Mouse (Mus musculus) liver, embryonic 14.5 days (tissue): ENCODE measurements around the gene Dhrs11. TPM values are rescaled to one million over a fixed set of nuclear protein-coding genes. Genes with fewer than 3 reads are reported as not detected.

Experiments used
- ATAC-seq: fragments of 200-750 bp; cut with Nextera tagmentation; 2 replicates; pipeline ENCODE4 v1.8.0; 2017; ENCODE audit warnings: moderate number of reproducible peaks, mild to moderate bottlenecking, moderate library complexity; ENCODE audit not compliant: insufficient read depth
- DNase-seq, 3 experiments: peaks; one replicate each; pipeline ENCODE4 v3.0.0-alpha.2; 2012 to 2013; ENCODE audit warnings: low read depth in 3 of 3, low spot score in 3 of 3
- H3K27ac ChIP-seq: fragments of 300-500 bp; sonication (generic); 2 replicates; pipeline ENCODE4 v1.5.1; 2014; ENCODE audit warnings: moderate library complexity, mild to moderate bottlenecking, control low read depth, inconsistent platforms
- H3K27me3 ChIP-seq: fragments of 300-500 bp; sonication (generic); 2 replicates; pipeline ENCODE4 v1.6.1; 2014; ENCODE audit warnings: mild to moderate bottlenecking, low read length, moderate library complexity; ENCODE audit not compliant: control insufficient read depth, insufficient read depth
- H3K36me3 ChIP-seq: fragments of 300-500 bp; sonication (generic); replicated peaks from 2 replicates; pipeline ENCODE4 v1.6.1; 2014; ENCODE audit warnings: low read depth; ENCODE audit not compliant: control insufficient read depth, insufficient read depth
- H3K4me1 ChIP-seq, 2 experiments: fragments of 200-500 bp in 1 of 2; fragments of 300-500 bp in 1 of 2; sonication (generic) in 1 of 2; replicated peaks; 2 replicates each; pipeline ENCODE4 v1.6.1; 2012 to 2014; ENCODE audit warnings: antibody characterized with exemption in 1 of 2, inconsistent platforms in 1 of 2, low read length in 1 of 2; ENCODE audit not compliant: control insufficient read depth in 2 of 2, insufficient read depth in 2 of 2
- H3K4me2 ChIP-seq: fragments of 300-500 bp; sonication (generic); 2 replicates; pipeline ENCODE4 v1.6.1; 2014; ENCODE audit warnings: low read depth, mild to moderate bottlenecking, control low read depth, moderate library complexity
- H3K4me3 ChIP-seq, 2 experiments: fragments of 200-500 bp in 1 of 2; fragments of 300-500 bp in 1 of 2; sonication (generic) in 1 of 2; 2 replicates each; pipeline ENCODE4 v1.5.1; 2012 to 2014; ENCODE audit warnings: low read depth in 2 of 2, low read length in 2 of 2, mild to moderate bottlenecking in 2 of 2, control low read depth in 1 of 2, inconsistent platforms in 1 of 2, moderate library complexity in 1 of 2; ENCODE audit not compliant: insufficient read depth in 1 of 2
- H3K9ac ChIP-seq: fragments of 300-500 bp; sonication (generic); replicated peaks from 2 replicates; pipeline ENCODE4 v1.6.1; 2014; ENCODE audit warnings: mild to moderate bottlenecking, control low read depth, moderate library complexity
- H3K9me3 ChIP-seq: fragments of 300-500 bp; sonication (generic); 2 replicates; pipeline ENCODE4 v1.6.1; 2016; ENCODE audit warnings: low read length, mixed read lengths; ENCODE audit not compliant: control insufficient read depth
- CTCF ChIP-seq: IDR thresholded peaks from 2 replicates; pipeline ENCODE4 v1.5.1; 2016; ENCODE audit warnings: antibody characterized with exemption, low read depth, control low read depth
- EP300 ChIP-seq: IDR thresholded peaks from 2 replicates; pipeline ENCODE4 v1.6.1; 2016; ENCODE audit warnings: antibody characterized with exemption, low read depth
- WGBS: fragments of 180-500 bp; shearing (Covaris S2); extraction: QIAGEN DNeasy Blood & Tissue Kit; methylation state at CpG from one replicate; pipeline ENCODE4 v1.1.7; 2014; ENCODE audit not compliant: insufficient replicate concordance; 5-methylcytosine and 5-hydroxymethylcytosine counted together
- polyA plus RNA-seq, 2 experiments: library from polyadenylated mRNA; depleted of rRNA in 1 of 2; stranded (reverse) in 1 of 2; unstranded in 1 of 2; fragments of >200 nt; fragmentation: Nextera tagmentation in 1 of 2; extraction: Ambion mirVana in 1 of 2; gene quantifications; 2 replicates each; pipeline versions ENCODE4 v1.2.1 to v1.2.3; 2012 to 2014

The Dhrs11 gene
- polyA plus RNA-seq, 2 experiments = 201 to 211 TPM

DNA sequence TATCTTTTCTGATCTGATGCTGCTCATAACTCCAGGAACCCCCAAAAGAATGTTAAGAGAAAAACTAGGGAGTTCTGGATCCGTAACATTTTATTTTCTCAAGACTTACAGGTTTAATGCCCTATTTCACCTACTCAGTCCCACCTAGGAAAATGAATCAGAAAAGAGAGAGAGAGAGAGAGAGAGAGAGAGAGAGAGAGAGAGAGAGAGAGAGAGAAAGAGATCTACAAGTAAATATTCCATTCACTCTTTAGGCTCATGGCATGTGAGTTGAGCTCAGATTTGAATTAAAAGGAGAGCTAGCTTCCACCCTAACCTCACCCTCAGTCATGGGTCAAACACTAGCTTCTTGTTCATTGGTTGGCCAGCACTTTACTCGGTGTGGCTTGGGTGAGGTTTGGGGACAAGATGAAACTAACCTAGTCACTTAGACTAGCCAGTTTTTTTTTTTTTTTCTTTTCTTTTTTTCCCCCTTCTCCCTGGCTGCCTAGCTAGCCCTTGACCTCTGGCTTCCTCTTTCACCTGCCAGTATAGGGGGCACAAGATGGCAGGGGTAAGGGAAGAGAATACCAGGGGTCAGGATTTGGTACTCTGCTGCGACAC is 792 bp downstream of the Dhrs11 start:
- H3K27ac ChIP-seq = peak overlapping the region; percentile 99
- no peak for ATAC-seq

DNA sequence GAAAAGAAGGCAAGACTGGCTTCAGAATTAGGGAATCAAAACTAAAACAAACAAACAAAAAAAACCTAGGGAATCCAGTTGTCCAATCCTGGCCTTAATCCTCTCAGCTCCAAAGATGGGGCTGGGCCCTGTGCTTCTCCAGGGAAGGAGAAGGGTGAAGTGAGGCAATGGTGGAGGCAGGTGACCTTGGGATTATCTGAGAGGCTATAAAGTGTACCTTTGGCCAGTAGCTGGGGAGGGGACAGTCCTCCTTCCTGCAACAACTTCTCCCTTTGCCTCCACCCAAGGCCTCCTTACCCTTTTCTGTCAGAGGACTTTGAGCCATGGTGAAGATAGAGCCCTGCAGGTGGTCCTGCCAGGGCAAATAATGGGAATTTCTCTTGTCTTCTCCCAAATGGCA is 1.3 kb downstream of the Dhrs11 start:
- H3K27ac ChIP-seq = peak overlapping the region; percentile 99
- DNase-seq = no peak
- TF ChIP-seq CTCF (no peak), EP300 (no peak)
- H3K4me2 ChIP-seq = peak overlapping the region; percentile 97
- H3K9ac ChIP-seq = peak overlapping the region; percentile 99
- peaks cover 27 to 42% of the 10 kb centered on the region in 2 experiments for H3K4me1 ChIP-seq
- H3K36me3 ChIP-seq = peaks cover 76% of the 10 kb centered on the region
- H3K9me3 ChIP-seq = no peaks in the 10 kb centered on the region
- H3K4me3 ChIP-seq = peak overlapping the region; percentile 93 to 96
- no peak for ATAC-seq
- H3K27me3 ChIP-seq = no peaks in the 10 kb centered on the region

More for the DNA sequence above, 792 bp downstream of the Dhrs11 start:
- peaks cover 27 to 38% of the 10 kb centered on the region in 2 experiments for H3K4me1 ChIP-seq
- DNase-seq = no peak
- WGBS = 20% methylated on average over 3 of the region's 3 CpGs
- no peaks in the 10 kb centered on the region for H3K9me3 ChIP-seq
- TF ChIP-seq EP300 (no peak), CTCF (no peak)
- H3K36me3 ChIP-seq = peaks cover 76% of the 10 kb centered on the region
- H3K4me3 ChIP-seq = peak overlapping the region; percentile 93 to 96
- no peaks in the 10 kb centered on the region for H3K27me3 ChIP-seq
- H3K9ac ChIP-seq = peak overlapping the region; percentile 99
- H3K4me2 ChIP-seq = peak overlapping the region; percentile 97

DNA sequence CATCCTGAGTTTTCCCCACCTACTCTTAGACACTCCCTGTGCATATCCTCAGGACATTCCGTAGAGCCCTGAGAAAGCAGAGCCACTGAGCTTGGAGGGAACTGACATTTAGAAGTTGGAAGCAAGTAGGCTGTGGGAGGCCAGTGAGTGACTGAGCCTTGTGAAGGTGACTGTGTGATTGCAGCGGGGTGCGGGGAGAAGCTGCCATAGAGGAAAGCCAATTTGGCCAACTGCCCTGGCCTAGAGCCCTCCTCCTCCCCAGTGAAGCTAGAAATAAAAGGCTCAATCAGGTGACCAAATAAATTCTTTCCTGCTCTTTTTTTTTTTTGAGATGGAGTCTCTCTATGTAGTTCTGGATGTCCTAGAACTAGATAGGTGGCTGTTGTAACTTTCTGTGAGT is 2.6 kb downstream of the Dhrs11 start:
- H3K9me3 ChIP-seq = no peaks in the 10 kb centered on the region
- H3K4me3 ChIP-seq = peak overlapping the region; percentile 74 to 96
- no peak for DNase-seq
- ATAC-seq = no peak
- H3K27ac ChIP-seq = peak overlapping the region; percentile 99
- peaks cover 36 to 55% of the 10 kb centered on the region in 2 experiments for H3K4me1 ChIP-seq
- peak overlapping the region; percentile 97 for H3K4me2 ChIP-seq
- 68% methylated on average over 3 of the region's 3 CpGs for WGBS
- H3K36me3 ChIP-seq = peaks cover 76% of the 10 kb centered on the region
- H3K9ac ChIP-seq = peak overlapping the region; percentile 99
- TF ChIP-seq EP300 = no peak
- H3K27me3 ChIP-seq = no peaks in the 10 kb centered on the region

- WGBS = 83% methylated on average over 10 of the region's 10 CpGs
- Histone ChIP-seq H3K4me3 (peak overlapping the region; percentile 74 to 96), H3K4me2 (peak overlapping the region; percentile 97), H3K27me3 (no peaks in the 10 kb centered on the region), H3K36me3 (peaks cover 76% of the 10 kb centered on the region), H3K9me3 (no peaks in the 10 kb centered on the region), H3K27ac (peak overlapping the region; percentile 99), H3K4me1 (peaks cover 44 to 63% of the 10 kb centered on the region in 2 experiments), H3K9ac (peak overlapping the region; percentile 99)
- TF ChIP-seq EP300 = no peak
- no peak for TF ChIP-seq CTCF
- ATAC-seq (no peak), DNase-seq (no peak)
These were observed 3.5 kb downstream of the Dhrs11 start for GRCm38 (mm10) chr11:84825261-84825807.

- H3K4me1 ChIP-seq = peaks cover 43 to 59% of the 10 kb centered on the region in 2 experiments
- DNase-seq (peak; percentile 94 to 97 (median 95)), ATAC-seq (peak; percentile 83)
- H3K27ac ChIP-seq = peak overlapping the region; percentile 99
- 9% methylated on average over 10 of the region's 10 CpGs for WGBS
- peaks cover 76% of the 10 kb centered on the region for H3K36me3 ChIP-seq
- no peaks in the 10 kb centered on the region for H3K27me3 ChIP-seq
- peak overlapping the region; percentile 99 for H3K9ac ChIP-seq
- peak overlapping the region; percentile 79 to 96 for H3K4me3 ChIP-seq
- no peaks in the 10 kb centered on the region for H3K9me3 ChIP-seq
- peak overlapping the region; percentile 97 for H3K4me2 ChIP-seq
- TF ChIP-seq CTCF (no peak), EP300 (peak; percentile 98)
These were observed 5.3 kb downstream of the Dhrs11 start for GRCm38 (mm10) chr11:84823484-84823897.
